Mouse (Mus musculus) CH12F3 (cell line): ENCODE results near the gene Atp8b4.

ENCODE experiments used
- in situ Hi-C: fragments of 300-500 bp; cut with MboI; formaldehyde crosslinking; loops from 2 replicates; pipeline ENCODE4 v1.14.3; 2020; ENCODE audit warnings: low sequenced_read_pairs

Gene Atp8b4

GRCm38 (mm10) chr2:126441586-126441985 is 58.9 kb downstream of the Atp8b4 start:
- in situ Hi-C loops: no loop called here

GRCm38 (mm10) chr2:126434712-126435111 is 65.8 kb downstream of the Atp8b4 start:
- in situ Hi-C loops: no loop called here

GRCm38 (mm10) chr2:126434305-126434704 is 66.2 kb downstream of the Atp8b4 start:
- in situ Hi-C loops: no loop called here

- in situ Hi-C loops: no loop called here
These were observed 67.9 kb downstream of the Atp8b4 start for GRCm38 (mm10) chr2:126432481-126433066.

- in situ Hi-C loops: no loop called here
These were observed 71.2 kb downstream of the Atp8b4 start for GRCm38 (mm10) chr2:126429282-126429681.

- in situ Hi-C loops: no loop called here
These were observed 75.3 kb downstream of the Atp8b4 start for GRCm38 (mm10) chr2:126425223-126425622.

- in situ Hi-C loops: no loop called here
These were observed 75.8 kb downstream of the Atp8b4 start for GRCm38 (mm10) chr2:126424714-126425113.

GRCm38 (mm10) chr2:126420901-126421300 is 79.6 kb downstream of the Atp8b4 start:
- in situ Hi-C loops: no loop called here

- in situ Hi-C loops: no loop called here
These were observed 81.6 kb downstream of the Atp8b4 start for GRCm38 (mm10) chr2:126418916-126419315.

- in situ Hi-C loops: no loop called here
These were observed 83.7 kb downstream of the Atp8b4 start for GRCm38 (mm10) chr2:126416772-126417171.

GRCm38 (mm10) chr2:126415981-126416380 is 84.5 kb downstream of the Atp8b4 start:
- in situ Hi-C loops: no loop called here

- in situ Hi-C loops: no loop called here
These were observed 87.7 kb downstream of the Atp8b4 start for GRCm38 (mm10) chr2:126412759-126413158.

- in situ Hi-C loops: no loop called here
These were observed 101.0 kb downstream of the Atp8b4 start for GRCm38 (mm10) chr2:126399454-126399853.

GRCm38 (mm10) chr2:126399017-126399416 is 101.5 kb downstream of the Atp8b4 start:
- in situ Hi-C loops: no loop called here

- in situ Hi-C loops: no loop called here
These were observed 102.3 kb downstream of the Atp8b4 start for GRCm38 (mm10) chr2:126398216-126398615.

- in situ Hi-C loops: no loop called here
These were observed 103.0 kb downstream of the Atp8b4 start for GRCm38 (mm10) chr2:126397513-126397912.

- in situ Hi-C loops: no loop called here
These were observed 105.5 kb downstream of the Atp8b4 start for GRCm38 (mm10) chr2:126394924-126395323.

- in situ Hi-C loops: no loop called here
These were observed 112.9 kb downstream of the Atp8b4 start for GRCm38 (mm10) chr2:126387458-126388037.

GRCm38 (mm10) chr2:126386056-126386455 is 114.4 kb downstream of the Atp8b4 start:
- in situ Hi-C loops: no loop called here

- in situ Hi-C loops: no loop called here
These were observed 120.2 kb downstream of the Atp8b4 start for GRCm38 (mm10) chr2:126380300-126380699.

- in situ Hi-C loops: no loop called here
These were observed 128.8 kb downstream of the Atp8b4 start for GRCm38 (mm10) chr2:126371634-126372033.

- in situ Hi-C loops: no loop called here
These were observed 130.7 kb downstream of the Atp8b4 start for GRCm38 (mm10) chr2:126369815-126370214.
